ENCODE assay signal across 8 mouse cellular contexts in the genomic region with DNA sequence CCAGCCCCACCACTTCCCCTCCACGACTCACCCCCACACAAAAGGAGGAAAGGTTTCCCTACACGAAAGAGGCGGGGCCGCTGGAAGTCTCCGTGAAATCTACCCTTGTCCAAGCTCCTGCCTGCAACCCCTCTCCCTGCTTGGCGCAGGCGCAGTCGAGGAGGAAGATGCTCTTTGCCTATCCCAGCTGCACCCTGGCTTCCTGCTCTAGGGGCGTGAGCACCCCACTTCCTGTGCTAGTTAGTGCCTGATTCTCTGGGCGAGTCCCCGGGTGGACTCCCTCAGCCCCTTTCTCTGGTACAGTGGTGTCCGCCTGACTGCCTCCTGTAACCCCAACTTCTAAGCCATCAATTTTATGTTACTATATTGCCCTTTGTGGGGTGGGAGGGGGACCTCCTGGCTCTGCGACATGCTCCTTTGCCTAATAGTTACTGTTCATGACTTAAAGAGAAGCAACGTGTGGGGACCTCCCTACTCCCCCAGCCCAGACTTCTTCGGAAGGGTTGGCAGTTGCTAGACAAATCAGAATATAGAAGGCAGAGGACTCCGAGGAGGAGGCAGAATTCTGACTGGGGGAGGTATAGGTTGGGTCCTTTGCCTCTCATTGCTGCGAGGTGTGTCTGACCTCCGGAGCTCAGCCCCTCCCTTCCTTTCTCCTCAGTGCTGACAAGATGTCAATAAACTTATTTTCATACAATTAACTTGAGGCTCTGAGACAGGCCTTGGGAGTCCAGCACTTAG. TPM values are rescaled to one million over a fixed set of nuclear protein-coding genes. Genes with fewer than 3 reads are reported as not detected.
DNase-seq lines count a peak whose midpoint lies in the region; ATAC-seq and TF ChIP-seq lines count a peak whose summit lies in the region.

No protein-coding gene starts in this region.

- H3K4me2 ChIP-seq in lung, postnatal 0 days (replicated peaks; ENCODE audit: low read depth, low read length) = peak overlapping the region; percentile 54

- TF ChIP-seq CTCF in layer of hippocampus, adult 2 months (conservative IDR thresholded peaks at IDR 0.05) = no peak
- TF ChIP-seq CTCF in lung, postnatal 0 days (IDR thresholded peaks at IDR 0.05) = no peak

- ATAC-seq in lung, postnatal 0 days = peak; percentile 14; the same call in 1 of the 2 replicates

- H3K9me3 ChIP-seq in heart, embryonic 10.5 days = no peaks in the 10 kb centered on the region
- H3K9me3 ChIP-seq in lung, postnatal 0 days (ENCODE audit: low read length) = no peaks in the 10 kb centered on the region

- H3K27me3 ChIP-seq in heart, embryonic 10.5 days (ENCODE audit: insufficient read depth, poor library complexity, severe bottlenecking) = no peaks in the 10 kb centered on the region
- H3K27me3 ChIP-seq in lung, postnatal 0 days (replicated peaks; ENCODE audit: insufficient read depth, low read length) = no peaks in the 10 kb centered on the region

- peaks cover 28% of the 10 kb centered on the region for H3K36me3 ChIP-seq in heart, embryonic 10.5 days
- H3K36me3 ChIP-seq in lung, postnatal 0 days (ENCODE audit: insufficient read depth, low read length) = no peaks in the 10 kb centered on the region

- no peak for DNase-seq in layer of hippocampus, adult 2 months (ENCODE audit: low spot score in 2 of 2)
- no peak for DNase-seq in layer of hippocampus, adult 18-20 months (ENCODE audit: low spot score in 2 of 2)
- DNase-seq in embryo, embryonic 10 days (ENCODE audit: low spot score) = peak; percentile 76
- no peak for DNase-seq in heart, embryonic 10.5 days (ENCODE audit: low spot score)
- peak; percentile 62 to 70 for DNase-seq in kidney, adult 8-10 months
- peak; percentile 66 for DNase-seq in lung, postnatal 0 days (ENCODE audit: low spot score)
- peak; percentile 64 for DNase-seq in spleen, adult 12 weeks (ENCODE audit: low spot score)
- DNase-seq in left cerebral cortex, postnatal 4 days = no peak

- no peak for TF ChIP-seq EP300 in lung, postnatal 0 days (IDR thresholded peaks at IDR 0.05)

- H3K27ac ChIP-seq in layer of hippocampus, adult 2 months = peak overlapping the region; percentile 95
- peak overlapping the region; percentile 91 for H3K27ac ChIP-seq in heart, embryonic 10.5 days
- peak overlapping the region; percentile 86 for H3K27ac ChIP-seq in lung, postnatal 0 days (ENCODE audit: low read length)

- H3K4me1 ChIP-seq in heart, embryonic 10.5 days = peaks cover 43% of the 10 kb centered on the region
- peaks cover 27% of the 10 kb centered on the region for H3K4me1 ChIP-seq in lung, postnatal 0 days (ENCODE audit: insufficient read depth, low read depth, low read length)

- intact Hi-C loops in left cerebral cortex, postnatal 4 days (cut with DNase I) = loop anchor here (10.0 kb wide), 1 partner anchor 106 kb away; no protein-coding TSS in a partner anchor

- 27% methylated on average over 18 of the region's 18 CpGs for WGBS in heart, embryonic 10.5 days
- WGBS in lung, postnatal 0 days = 40% methylated on average over 15 of the region's 18 CpGs

- peak overlapping the region; percentile 6; the same call in 1 of the 2 replicates for H3K4me3 ChIP-seq in layer of hippocampus, adult 2 months
- peak overlapping the region; percentile 63 for H3K4me3 ChIP-seq in heart, embryonic 10.5 days
- H3K4me3 ChIP-seq in lung, postnatal 0 days (ENCODE audit: low read depth, low read length) = peak overlapping the region; percentile 24; the same call in 1 of the 2 replicates

- no peak overlapping the region for H3K9ac ChIP-seq in lung, postnatal 0 days (replicated peaks; ENCODE audit: low read depth)

RNA-seq across cellular contexts. Expression of gene Irf2bp1, which starts 2.6 kb away (rescaled TPM):
- total RNA-seq in layer of hippocampus, adult 2 months (2021) = 10 to 100 TPM; 52.7 to 56.3 TPM
- total RNA-seq in layer of hippocampus, adult 18-20 months (2021) = 10 to 100 TPM; 53.8 to 57.2 TPM
- 14.9 and 27.0 TPM in 2 replicates for polyA plus RNA-seq in heart, embryonic 10.5 days (2016; fragmentation: Nextera tagmentation; extraction: Ambion mirVana)
- 11.7 and 12.2 TPM in 2 replicates for polyA plus RNA-seq in lung, postnatal 0 days (2015; fragmentation: Nextera tagmentation; extraction: Ambion mirVana)
- total RNA-seq in left cerebral cortex, postnatal 4 days (2021) = 10 to 100 TPM; 56.9 to 60.8 TPM

RNA-seq across cellular contexts. Expression of gene Mypop, which starts 10.2 kb away (rescaled TPM):
- 10 to 100 TPM; 44.0 to 46.4 TPM for total RNA-seq in layer of hippocampus, adult 2 months (2021)
- total RNA-seq in layer of hippocampus, adult 18-20 months (2021) = 10 to 100 TPM; 50.1 to 50.7 TPM
- polyA plus RNA-seq in heart, embryonic 10.5 days (2016; fragmentation: Nextera tagmentation; extraction: Ambion mirVana) = 2.1 and 3.3 TPM in 2 replicates
- 2.3 and 2.6 TPM in 2 replicates for polyA plus RNA-seq in lung, postnatal 0 days (2015; fragmentation: Nextera tagmentation; extraction: Ambion mirVana)
- total RNA-seq in left cerebral cortex, postnatal 4 days (2021) = 10 to 100 TPM; 18.8 to 20.2 TPM

RNA-seq across cellular contexts. Expression of gene Nanos2, which starts 14.0 kb away (rescaled TPM):
- total RNA-seq in layer of hippocampus, adult 2 months (2021) = under 1 TPM; 0.54 to 0.66 TPM
- under 1 TPM; 0.20 to 0.40 TPM for total RNA-seq in layer of hippocampus, adult 18-20 months (2021)
- not detected in 2 replicates for polyA plus RNA-seq in heart, embryonic 10.5 days (2016; fragmentation: Nextera tagmentation; extraction: Ambion mirVana)
- polyA plus RNA-seq in lung, postnatal 0 days (2015; fragmentation: Nextera tagmentation; extraction: Ambion mirVana) = not detected in 2 replicates
- total RNA-seq in left cerebral cortex, postnatal 4 days (2021) = 1 to 10 TPM; 1.4 to 1.7 TPM

RNA-seq across cellular contexts. Expression of gene Foxa3, which starts 22.1 kb away (rescaled TPM):
- total RNA-seq in layer of hippocampus, adult 2 months (2021) = not detected
- not detected for total RNA-seq in layer of hippocampus, adult 18-20 months (2021)
- 0.36 and 8.6 TPM in 2 replicates for polyA plus RNA-seq in heart, embryonic 10.5 days (2016; fragmentation: Nextera tagmentation; extraction: Ambion mirVana)
- polyA plus RNA-seq in lung, postnatal 0 days (2015; fragmentation: Nextera tagmentation; extraction: Ambion mirVana) = 0.49 and 0.70 TPM in 2 replicates
- not detected for total RNA-seq in left cerebral cortex, postnatal 4 days (2021)

RNA-seq across cellular contexts. Expression of gene Sympk, which starts 22.9 kb away (rescaled TPM):
- 100 to 1,000 TPM; 112 to 114 TPM for total RNA-seq in layer of hippocampus, adult 2 months (2021)
- total RNA-seq in layer of hippocampus, adult 18-20 months (2021) = 100 to 1,000 TPM; 118 to 123 TPM
- polyA plus RNA-seq in heart, embryonic 10.5 days (2016; fragmentation: Nextera tagmentation; extraction: Ambion mirVana) = 34.0 and 44.5 TPM in 2 replicates
- polyA plus RNA-seq in lung, postnatal 0 days (2015; fragmentation: Nextera tagmentation; extraction: Ambion mirVana) = 10.4 and 11.8 TPM in 2 replicates
- total RNA-seq in left cerebral cortex, postnatal 4 days (2021) = 10 to 100 TPM; 87.1 to 96.8 TPM

Comparison
In these comparisons a context has a peak if more than half of its experiments do, and no peak if none do; other contexts are left out.
1. DNase-seq: peak in embryo, embryonic 10 days (single experiment), kidney, adult 8-10 months (2 of 2), lung, postnatal 0 days (single experiment) and spleen, adult 12 weeks (single experiment); none in layer of hippocampus, adult 2 months (0 of 2), layer of hippocampus, adult 18-20 months (0 of 2), heart, embryonic 10.5 days (single experiment) and left cerebral cortex, postnatal 4 days (single experiment).
2. H3K4me3 ChIP-seq: peak in every context shown above with its lines; median percentile 63 in heart, embryonic 10.5 days; 24 in lung, postnatal 0 days; 6 in layer of hippocampus, adult 2 months.
3. Peak in every context shown above with its lines, with median percentiles within 50 percentile points of each other: H3K27ac ChIP-seq.